Mouse (Mus musculus) spleen, postnatal 10 days (tissue): ENCODE measurements around the gene Gzmg.
"Not testable (repeated sequence)": the region's sequence is repeated elsewhere in the genome, so short reads cannot be mapped to it uniquely, and the experiment has no call there.

ENCODE experiments used
- DNase-seq, 2 experiments: peaks; one replicate each; pipeline ENCODE4 v3.0.0; 2021 to 2022; ENCODE audit warnings: low spot score in 2 of 2

Gzmg gene

DNA sequence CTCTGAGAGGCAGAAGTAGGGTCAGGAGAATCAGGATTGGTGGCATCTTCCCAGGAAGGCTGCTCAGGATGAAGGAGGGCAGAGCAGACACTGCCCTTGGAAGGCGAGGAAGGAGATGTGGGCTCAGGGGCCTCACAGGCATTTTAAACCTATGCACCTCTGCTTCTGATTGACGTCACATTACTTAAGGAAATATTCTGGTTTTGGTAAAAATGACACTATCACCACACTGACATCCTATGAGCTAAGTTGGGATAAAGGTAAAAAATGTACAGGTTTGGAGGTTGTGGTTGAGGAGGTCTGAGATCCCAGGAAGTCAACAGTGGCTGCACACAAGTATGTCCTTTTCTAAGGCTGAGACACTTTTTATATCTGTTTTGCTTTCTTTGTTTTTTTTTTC lies at the start of gene Gzmg:
TSS of gene Gzmg (minus strand) at position 101 of the 400 bp plus-strand sequence.
- not testable (repeated sequence) for DNase-seq

DNA sequence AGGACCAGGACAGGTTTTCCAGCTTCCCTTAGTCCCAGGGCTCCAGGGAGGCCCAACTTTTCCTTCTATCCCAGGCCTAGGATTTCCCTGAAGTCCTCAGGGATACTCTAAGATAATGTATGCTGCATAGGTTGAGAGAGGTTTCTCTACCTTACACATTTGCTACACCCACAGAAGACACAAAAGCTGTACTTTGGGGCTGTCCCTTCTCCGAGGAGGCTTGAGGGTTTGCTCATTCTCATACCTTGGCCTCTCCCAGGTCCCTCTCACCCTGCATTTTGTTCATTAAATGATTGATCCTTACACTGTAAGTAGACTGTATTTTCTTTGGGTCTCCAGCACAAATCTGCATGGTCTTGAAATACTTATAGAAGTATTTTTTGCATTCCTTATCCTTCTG lies 46.2 kb upstream of the Gzmg start:
- no peak for DNase-seq

DNA sequence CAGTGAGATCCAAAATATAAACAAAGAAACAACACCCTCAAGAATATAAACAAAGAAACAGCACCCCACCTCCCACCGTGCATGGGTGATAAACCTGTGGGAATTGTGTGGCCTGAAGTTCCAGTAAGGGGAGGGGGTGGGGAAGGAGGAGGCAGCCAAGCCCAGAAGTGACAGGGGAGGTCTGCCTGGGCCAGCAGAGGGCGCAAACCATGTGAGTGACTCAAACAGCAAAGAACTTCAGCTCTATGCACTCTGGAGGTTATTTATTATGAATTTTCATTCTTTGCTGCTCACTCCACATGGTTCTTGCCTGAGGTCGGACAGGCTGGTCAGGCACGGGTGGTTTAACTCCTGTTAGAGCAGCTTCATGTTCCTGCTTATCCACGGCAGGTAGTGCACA lies 45.6 kb upstream of the Gzmg start:
- DNase-seq = peak in 1 of 2 experiments; percentile 52

DNA sequence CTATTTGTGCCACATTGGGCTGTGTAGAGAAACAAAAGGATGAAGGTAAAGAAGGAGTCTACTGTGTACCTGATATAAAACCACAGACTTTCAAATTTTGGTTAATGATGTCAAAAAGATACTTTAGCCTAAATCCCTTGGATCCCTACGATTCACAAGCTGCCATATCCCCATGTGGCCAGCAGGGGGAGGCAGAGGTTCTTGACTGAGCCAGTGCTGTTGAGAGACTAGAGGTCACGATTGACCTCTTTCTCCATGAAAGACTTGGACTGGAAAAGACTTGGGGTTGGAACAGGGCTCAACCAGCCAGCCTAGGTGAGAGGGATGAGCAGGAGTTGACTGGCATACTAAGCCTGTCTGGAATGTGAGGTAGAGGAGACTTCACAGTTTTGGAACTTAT lies 44.6 kb upstream of the Gzmg start:
- peak; percentile 41 to 74 for DNase-seq

DNA sequence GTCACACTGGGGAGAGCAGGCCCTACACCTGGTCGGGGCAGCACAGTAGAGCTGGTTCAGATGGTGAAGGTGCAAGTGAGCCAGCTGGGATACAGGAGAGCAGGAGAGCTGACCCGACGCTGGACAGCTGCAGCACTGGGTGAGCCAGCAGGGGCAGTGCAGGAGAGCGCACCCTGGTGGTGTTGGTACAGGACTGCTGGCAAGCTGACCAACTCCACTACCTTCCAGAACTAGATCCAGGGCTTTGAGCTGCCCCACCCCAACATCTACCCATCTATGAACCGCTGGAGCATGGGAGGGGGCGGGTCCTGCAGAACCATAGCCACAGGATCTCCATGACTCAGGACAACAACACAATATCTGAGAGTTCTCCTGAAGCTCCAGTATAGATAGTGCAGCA lies 27.6 kb upstream of the Gzmg start:
- peak in 1 of 2 experiments; percentile 19 for DNase-seq

DNA sequence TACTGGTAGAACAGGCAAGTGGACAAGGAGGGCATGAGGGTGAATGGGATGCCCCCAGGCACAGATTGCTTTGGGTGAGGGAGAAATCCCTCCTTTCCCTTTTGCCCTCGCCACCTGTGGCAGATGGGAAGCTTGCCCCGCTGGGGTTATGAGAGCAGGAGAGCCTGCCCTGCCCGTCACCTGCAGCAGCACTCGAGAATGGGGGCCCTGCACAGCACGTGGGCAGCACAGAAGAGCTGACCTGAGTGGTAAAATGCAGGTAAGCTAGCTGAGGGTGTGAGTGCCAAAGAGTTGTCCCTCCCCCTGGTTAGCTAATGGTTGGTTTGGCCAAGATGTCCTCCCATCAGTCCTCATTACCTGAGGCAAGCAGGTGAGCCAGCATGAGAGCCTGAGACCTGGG lies 27.1 kb upstream of the Gzmg start:
- DNase-seq = no peak

DNA sequence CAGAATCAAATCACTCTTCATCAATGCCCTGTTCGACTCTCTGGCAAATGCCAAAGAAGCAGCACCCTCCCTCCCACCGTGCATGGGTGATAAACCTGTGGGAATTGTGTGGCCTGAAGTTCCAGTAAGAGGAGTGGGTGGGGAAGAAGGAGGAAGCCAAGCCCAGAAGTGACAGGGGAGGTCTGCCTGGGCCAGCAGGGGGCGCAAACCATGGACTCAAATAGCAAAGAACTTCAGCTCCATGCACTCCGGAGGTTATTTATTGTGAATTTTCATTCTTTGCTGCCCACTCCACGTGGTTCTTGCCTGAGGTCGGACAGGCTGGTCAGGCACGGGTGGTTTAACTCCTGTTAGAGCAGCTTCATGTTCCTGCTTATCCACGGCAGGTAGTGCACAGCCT lies 18.3 kb upstream of the Gzmg start:
- peak; percentile 10 to 56 for DNase-seq

DNA sequence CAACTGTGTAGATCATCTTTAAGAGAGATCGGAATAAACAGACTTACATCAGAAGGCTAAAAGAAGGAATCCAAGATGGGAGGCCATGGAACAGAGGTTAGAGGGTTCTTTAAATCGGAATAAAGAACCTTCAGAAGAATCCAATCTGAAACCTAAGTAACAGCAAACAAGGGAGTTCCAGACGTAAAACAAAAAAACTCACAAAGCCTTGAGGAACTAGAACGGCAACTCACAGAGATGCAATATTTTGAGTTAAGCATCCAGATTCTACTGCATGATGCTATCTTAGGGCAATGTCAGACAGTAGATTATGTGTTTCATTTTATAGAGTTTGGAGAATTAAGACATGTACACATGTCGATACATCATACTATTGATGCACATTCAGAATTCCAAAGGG lies 15.1 kb upstream of the Gzmg start, which contains the start of gene Gzmn:
TSS of gene Gzmn (minus strand) at position 101 of the 400 bp plus-strand sequence.
- no peak for DNase-seq

DNA sequence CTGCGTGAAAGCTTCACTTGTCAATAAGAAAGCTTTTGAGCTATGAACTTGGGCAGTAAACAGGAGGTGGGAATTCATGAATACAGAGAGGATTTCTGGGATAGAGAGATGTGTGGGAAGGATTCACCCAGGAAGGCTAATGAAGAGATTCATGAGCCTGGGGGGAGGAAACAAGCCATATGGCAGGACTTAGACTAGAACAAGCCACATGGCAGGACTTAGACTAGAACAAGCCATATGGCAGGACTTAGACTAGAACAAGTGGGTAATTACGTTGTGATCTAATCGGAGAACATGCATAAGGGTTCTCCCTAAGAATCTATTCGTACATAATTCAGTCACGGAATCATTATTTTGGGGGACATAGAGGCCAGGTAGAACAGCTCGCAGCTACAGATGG lies 14.0 kb upstream of the Gzmg start:
- DNase-seq = no peak

DNA sequence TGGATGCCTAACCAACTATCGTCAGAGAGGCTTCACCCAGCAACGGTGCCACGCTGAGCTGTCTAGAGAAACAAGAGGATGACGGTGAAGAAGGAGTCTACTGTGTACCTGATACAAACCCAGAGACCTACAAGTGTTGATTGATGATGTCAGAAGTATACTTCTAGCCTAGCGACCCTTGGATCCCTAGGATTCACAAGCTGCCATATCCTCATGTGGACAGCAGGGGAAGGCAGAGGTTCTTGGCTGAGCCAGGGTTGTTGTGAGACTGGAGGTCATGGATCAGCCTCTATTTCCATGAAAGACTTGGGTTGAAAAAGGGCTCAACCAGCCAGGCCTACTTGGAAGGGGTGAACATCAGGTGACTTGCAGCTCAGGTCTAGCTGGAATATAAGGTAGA lies 13.4 kb upstream of the Gzmg start:
- DNase-seq = no peak

DNA sequence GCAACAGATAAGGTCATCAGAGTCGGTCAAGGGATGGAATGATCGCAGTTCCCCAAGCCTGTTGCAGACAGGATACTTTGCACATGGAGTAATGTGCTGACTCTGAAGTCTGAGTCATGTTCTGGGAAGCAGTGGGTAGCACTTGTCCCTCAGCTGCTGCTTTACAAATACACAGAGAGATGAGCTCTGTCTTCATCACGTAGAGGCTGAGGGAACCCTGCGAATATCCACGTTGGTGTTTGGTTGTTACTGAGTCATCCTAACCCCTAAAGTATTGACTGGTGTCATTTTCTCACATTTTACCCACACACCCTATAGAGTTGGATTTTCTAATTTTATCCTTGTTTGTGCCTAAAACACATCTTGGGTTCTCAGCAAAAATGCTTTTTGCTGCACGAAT lies 8.6 kb upstream of the Gzmg start:
- DNase-seq = no peak

DNA sequence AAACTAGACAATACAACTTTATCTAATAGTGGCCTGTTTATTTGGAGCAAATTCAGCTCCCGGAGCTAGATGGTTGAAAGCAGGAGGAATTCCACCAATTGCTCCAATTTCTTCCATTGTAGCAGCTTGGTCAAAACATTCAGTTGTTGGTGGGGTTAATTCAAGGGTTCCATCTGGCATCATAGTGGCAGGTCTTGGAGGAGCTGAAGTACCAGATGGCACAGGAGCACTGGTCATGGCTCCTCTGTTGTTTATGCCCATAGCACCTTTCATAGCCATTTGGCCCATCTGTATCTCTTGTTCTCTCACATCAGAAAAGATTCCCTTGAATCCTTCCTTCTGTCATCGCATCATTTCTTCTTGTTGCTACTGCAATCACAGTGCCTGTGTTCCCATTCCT lies 2.7 kb upstream of the Gzmg start:
- no peak for DNase-seq

DNA sequence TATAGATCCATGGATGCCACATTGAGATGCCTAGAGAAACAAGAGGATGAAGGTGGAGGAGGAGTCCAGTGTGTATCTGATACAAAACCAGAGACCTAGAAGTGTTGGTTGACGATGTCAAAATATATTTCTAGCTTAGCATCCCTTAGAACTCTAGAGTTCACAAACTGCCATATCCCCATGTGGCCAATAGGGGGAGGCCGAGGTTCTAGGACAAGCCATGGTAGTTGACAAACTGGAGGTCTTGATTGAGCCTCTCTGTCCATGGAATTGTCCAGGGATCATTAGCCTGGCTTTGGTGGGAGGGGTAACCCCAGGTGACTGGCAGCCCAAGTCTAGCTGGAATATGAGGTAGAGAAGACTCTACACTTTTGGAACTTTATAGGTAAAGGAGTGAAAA lies 4.0 kb downstream of the Gzmg start:
- DNase-seq = no peak

DNA sequence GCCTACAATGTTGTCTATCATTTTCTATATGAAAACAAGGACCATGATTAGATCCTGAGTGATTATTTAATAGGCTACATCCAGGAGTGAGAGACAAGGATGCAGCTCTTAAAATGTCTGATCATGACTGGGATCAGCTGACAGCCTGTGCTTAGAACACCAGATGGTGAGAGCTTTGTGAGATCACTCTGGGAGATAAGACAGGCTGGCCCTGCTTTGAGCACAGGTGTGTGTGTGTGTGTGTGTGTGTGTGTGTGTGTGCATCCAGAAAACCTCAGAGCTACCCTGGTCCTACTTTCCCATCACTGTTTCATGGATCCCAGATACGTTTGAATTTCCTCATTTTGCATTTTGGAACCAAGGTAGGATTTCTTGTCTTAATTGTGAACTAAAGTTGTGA lies 25.7 kb downstream of the Gzmg start:
- DNase-seq = not testable (repeated sequence)

DNA sequence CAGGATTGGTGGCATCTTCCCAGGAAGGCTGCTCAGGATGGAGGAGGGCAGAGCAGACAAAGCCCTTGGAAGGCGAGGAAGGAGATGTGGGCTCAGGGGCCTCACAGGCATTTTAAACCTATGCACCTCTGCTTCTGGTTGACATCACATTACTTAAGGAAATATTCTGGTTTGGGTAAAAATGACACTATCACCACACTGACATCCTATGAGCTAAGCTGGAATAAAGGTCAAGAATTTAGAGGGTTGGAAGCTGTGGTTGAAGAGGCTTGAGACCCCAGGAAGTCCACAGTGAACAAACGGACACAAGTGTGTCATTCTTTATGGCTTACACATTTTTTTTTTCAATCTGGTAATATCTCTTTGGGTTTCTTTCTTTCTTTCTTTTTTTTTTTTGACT lies 26.9 kb downstream of the Gzmg start, which contains the start of gene Gzmd:
TSS of gene Gzmd (minus strand) at position 101 of the 400 bp plus-strand sequence.
- not testable (repeated sequence) for DNase-seq

DNA sequence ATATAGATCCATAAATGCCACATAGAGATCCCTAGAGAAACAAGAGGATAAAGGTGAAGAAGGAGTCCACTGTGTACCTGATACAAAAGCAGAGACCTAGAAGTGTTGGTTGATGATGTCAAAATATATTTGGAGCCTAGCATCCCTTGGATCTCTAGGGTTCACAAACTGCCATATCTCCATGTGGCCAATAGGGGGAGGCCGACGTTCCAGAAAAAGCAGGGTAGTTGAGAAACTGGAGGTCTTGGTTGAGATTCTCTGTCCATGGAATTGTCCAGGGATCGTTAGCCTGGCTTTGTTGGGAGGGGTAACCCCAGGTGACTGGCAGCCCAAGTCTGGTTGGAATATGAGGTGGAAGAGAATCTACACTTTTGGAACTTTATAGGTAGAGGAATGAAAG lies 31.0 kb downstream of the Gzmg start:
- no peak for DNase-seq

DNA sequence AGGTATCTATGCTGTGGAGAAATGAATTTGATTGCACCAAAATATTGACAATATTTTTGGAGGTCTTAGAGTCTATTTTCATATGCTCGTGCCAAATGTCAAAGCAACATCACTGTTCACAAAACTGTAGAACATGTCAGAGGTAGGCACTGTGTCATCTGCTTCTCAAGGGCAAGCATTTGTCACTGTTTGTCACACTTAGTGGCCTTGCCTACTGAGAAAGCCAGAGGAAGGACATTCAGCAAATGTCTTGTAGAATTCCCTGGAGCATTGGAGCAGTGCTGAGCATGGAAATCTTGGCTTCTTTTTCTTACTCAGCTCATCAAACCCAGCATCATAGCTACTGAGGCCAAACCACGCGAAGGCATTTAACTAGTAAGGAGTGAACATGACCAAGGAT lies 35.9 kb downstream of the Gzmg start:
- no peak for DNase-seq

DNA sequence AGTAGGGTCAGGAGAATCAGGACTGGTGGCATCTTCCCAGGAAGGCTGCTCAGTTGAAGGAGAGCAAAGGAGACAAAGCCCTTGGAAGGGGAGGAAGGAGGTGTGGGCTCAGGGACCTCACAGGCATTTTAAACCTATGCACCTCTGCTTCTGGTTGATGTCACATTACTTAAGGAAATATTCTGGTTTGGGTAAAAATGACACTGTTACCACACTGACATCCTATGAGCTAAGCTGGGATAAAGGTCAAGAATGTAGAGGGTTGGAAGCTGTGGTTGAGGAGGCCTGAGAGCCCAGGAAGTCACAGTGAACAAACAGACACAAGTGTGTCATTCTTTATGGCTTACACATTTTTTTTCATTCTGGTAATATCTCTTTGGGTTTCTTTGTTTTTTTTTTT lies 38.9 kb downstream of the Gzmg start, which contains the start of gene Gzme:
TSS of gene Gzme (minus strand) at position 101 of the 400 bp plus-strand sequence.
- DNase-seq = no peak

DNA sequence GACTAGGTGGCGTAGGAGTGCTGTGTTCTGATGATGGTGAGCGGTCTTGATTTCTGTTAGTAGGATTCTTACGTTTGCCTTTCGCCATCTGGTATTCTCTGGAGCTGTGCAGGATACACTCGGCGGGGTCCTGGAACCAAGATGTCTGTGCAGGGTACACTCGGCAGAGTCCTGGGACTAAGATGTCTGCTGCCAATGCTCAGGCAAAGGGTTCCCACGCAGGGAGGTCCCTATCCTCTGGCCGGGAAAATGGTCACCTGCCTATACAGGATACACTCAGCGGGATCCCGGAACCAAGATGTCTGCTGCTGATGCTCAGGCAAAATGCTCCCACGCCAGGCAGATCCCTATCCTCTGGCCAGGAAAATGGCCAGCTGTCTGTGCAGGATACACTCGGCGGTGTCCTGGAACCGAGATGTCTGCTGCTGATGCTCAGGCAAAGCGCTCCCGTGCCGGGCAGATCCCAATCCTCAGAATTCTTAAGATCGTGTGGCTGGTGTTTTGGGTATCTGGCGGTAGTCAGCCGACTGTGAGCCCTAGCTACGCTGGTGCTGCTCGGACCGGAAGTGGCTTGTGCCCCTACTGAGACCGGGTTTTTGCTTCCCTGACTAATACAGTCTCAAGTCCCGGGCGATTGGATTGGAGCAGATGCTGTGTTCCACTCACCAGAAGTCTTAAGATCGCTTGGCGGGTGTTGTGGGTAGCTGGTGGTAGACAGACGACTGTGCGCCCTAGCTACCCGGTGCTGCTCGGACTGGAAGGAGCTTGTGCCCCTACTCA lies 43.7 kb downstream of the Gzmg start:
- not testable (repeated sequence) for DNase-seq
